Mouse (Mus musculus): ENCODE measurements at regions not wholly inside any gene's neighbourhood (a gene's known extent, or its start where the extent isn't known, plus 50 kb on each side); places are given as distances from the start of the nearest gene placed in this dataset.

DNA sequence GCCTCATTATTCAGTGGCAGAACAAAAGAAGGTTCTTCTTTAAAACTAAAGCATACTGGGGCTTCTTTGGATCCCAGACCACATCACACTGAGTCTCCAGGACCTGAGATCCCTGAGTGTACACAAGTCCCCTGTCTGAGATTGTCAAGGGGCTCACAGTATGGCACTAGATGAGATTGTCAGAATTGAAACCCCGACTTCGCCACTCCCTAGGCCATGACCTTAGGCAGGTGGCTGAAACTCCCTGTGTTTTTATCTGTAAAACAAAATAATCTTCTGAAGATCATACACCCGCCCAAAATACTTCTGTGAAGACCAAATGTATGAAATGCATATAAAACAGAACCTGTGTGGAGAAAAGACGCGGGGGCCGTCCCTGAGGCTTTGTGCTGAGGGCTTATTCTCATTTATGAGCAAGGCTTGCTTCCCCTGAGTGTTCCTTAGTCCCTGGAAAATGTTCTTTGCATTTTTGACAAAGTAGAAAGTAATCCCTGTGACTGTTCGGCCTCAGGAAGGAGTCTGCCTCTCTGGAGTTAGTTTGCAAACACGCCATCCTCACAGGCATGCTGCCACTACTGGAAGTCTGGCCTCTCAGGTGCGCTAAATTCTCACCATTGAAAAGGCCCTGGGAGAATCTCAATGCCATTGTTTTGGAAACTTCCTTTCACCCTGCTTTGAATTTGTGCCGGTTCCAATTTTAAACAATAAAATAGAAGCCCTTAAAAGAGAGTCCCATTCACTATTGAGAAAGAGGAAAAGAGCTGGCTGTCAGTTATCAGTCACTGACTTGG is 73.3 kb upstream of the Prep start:
- Histone ChIP-seq H3K36me3 (replicated peaks) (no peaks in the 10 kb centered on the region), H3K27ac (no peak overlapping the region), H3K27me3 (ENCODE audit: poor library complexity, severe bottlenecking) (peaks cover 42% of the 10 kb centered on the region), H3K4me1 (peaks cover 45% of the 10 kb centered on the region), H3K4me3 (no peak overlapping the region), H3K9me3 (no peaks in the 10 kb centered on the region)
- WGBS: 58% methylated on average over 10 of the region's 10 CpGs
- DNase-seq (ENCODE audit: extremely low spot score, low spot score): no peak

DNA sequence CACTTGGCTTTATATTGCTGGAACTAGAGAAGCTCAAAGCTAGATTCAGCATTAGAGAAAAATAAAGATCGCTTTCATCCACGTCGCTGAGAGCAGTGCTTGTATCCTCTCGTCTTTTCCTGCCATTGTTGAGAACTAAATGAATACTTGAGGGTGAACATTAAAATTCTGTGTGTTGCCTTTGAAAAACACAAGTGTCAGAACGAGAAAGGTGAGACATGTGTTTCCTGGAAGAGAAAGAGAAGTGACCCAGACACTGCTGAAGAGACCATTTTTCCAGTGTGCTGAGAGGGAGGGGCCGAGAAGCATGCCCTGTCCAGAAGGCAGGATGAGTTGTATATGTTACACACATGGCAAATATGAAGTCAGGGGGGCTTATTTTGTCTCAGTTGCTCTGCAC is 77.5 kb upstream of the Prep start:
- Histone ChIP-seq H3K4me3 (no peak overlapping the region), H3K9me3 (no peaks in the 10 kb centered on the region), H3K4me1 (peaks cover 13% of the 10 kb centered on the region), H3K36me3 (replicated peaks) (no peaks in the 10 kb centered on the region), H3K27me3 (ENCODE audit: poor library complexity, severe bottlenecking) (peaks cover 13% of the 10 kb centered on the region), H3K27ac (no peak overlapping the region)
- DNase-seq (ENCODE audit: extremely low spot score, low spot score): no peak
- 86% methylated on average over 6 of the region's 6 CpGs for WGBS

DNA sequence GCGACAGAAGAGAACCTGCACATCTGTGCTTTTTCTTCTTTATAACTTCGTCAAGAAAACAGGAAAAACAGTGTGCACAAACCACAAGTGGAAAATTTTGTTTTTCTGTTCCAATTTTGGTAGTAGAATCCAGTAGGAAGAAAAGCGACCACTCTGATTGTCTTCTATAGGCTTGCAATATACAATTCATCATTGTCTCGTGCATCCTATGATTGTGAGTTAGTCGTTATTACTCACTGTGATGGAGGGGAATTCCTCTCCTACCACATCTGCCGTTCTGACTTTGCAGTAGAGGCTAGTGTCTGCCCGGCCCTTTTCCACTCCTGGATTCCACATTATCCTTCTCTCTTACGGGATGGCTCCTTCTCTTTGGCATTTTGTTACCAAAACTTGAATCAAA is 78.2 kb upstream of the Prep start:
- Histone ChIP-seq H3K27me3 (ENCODE audit: poor library complexity, severe bottlenecking) (peaks cover 5% of the 10 kb centered on the region), H3K36me3 (replicated peaks) (no peaks in the 10 kb centered on the region), H3K27ac (no peak overlapping the region), H3K4me3 (no peak overlapping the region), H3K9me3 (no peaks in the 10 kb centered on the region), H3K4me1 (peaks cover 5% of the 10 kb centered on the region)
- DNase-seq (ENCODE audit: extremely low spot score, low spot score): no peak
- 89% methylated on average over 8 of the region's 8 CpGs for WGBS

DNA sequence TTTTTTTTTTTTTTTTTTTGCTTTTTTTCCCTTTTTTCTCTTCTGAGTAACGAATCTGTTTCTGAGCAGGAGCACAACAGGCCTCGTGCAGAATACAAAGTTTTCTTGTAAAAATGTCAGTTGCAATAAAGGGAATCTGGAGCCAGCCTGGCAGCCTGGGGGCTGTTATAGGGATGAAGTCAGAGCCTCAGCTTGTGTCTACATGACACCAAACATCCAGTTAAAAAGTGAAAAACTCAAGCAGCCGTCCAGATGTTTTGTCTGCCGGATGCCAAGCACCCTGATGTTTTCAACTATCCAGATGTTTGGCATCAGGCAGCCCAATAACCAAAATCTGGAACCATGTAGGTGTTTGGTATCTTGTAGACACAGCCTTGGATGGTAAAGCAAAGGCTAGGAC is 79.4 kb upstream of the Prep start:
- WGBS: 83% methylated on average over 4 of the region's 4 CpGs
- no peak for DNase-seq (ENCODE audit: extremely low spot score, low spot score)
- H3K9me3 ChIP-seq: no peaks in the 10 kb centered on the region
- H3K27me3 ChIP-seq (ENCODE audit: poor library complexity, severe bottlenecking): no peaks in the 10 kb centered on the region; the same call in 1 of the 2 replicates
- no peak overlapping the region for H3K4me3 ChIP-seq
- H3K27ac ChIP-seq: no peak overlapping the region
- H3K4me1 ChIP-seq: no peaks in the 10 kb centered on the region
- H3K36me3 ChIP-seq (replicated peaks): no peaks in the 10 kb centered on the region

DNA sequence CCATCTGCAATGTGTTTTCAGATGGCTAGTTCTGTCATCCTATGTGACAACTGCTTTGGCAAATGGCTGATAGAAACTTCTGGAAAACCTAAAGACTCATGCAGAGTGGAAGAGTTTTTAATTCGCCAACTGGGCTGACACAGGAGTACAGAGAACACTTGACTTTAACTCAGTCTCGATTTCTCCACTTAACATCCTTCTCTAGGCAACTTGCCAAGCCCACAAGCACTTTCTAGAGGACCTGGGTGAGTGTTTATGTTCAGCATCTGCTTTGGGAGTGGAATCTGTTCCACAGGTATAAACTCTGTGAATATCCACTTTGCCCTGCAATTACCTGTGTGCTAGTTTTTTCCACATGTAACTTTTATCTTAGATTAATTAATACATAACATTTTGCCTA is 85.1 kb upstream of the Prep start:
- Histone ChIP-seq H3K36me3 (replicated peaks) (no peaks in the 10 kb centered on the region), H3K4me1 (no peaks in the 10 kb centered on the region), H3K4me3 (no peak overlapping the region), H3K27ac (no peak overlapping the region), H3K27me3 (ENCODE audit: poor library complexity, severe bottlenecking) (no peaks in the 10 kb centered on the region; the same call in 1 of the 2 replicates), H3K9me3 (no peaks in the 10 kb centered on the region)
- DNase-seq (ENCODE audit: extremely low spot score, low spot score): no peak
- WGBS: 82% methylated on average over 2 of the region's 2 CpGs

DNA sequence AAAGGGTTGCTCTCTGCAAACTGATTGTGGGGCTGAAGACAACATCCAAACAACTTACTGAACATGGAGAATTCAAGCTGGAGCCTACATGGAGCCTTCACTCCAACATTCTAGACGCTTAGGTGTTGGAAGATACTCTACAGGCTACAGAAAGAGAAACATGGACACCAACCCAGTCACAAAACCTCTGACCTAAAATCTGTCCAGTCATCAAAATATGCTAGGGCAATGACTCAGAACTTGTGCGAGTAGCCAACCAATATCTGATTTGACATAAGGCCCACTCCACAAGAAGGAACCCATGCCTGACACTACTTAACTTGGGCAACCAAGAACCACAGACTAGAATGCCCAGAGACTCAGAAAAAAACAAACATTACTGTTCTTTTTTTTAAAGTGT is 90.2 kb upstream of the Prep start:
- H3K4me3 ChIP-seq: no peak overlapping the region
- no peaks in the 10 kb centered on the region for H3K9me3 ChIP-seq
- H3K27me3 ChIP-seq (ENCODE audit: poor library complexity, severe bottlenecking): no peaks in the 10 kb centered on the region
- 94% methylated on average over 2 of the region's 2 CpGs for WGBS
- DNase-seq (ENCODE audit: extremely low spot score, low spot score): no peak
- H3K36me3 ChIP-seq (replicated peaks): no peaks in the 10 kb centered on the region
- no peaks in the 10 kb centered on the region for H3K4me1 ChIP-seq
- H3K27ac ChIP-seq: no peak overlapping the region

DNA sequence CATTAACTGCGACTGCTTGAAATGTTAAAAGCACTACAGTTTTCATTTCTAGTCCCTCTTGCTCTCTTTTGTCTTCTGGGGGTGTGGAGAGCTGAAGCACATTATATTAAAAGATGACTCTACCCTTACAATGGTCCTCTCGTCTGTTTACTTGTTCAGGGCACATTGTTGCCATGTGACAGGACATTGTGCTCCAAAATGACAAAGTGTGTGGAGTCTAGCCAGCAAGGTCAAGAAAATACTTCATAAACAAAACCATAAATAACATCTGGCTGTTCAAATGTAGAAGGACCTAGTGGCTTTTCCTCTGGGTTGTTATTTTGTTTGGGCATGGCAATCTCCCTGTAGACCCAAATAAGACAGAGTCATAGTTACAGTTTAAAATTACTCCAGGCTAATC is 95.1 kb upstream of the Prep start:
- H3K4me3 ChIP-seq: no peak overlapping the region
- H3K27ac ChIP-seq: no peak overlapping the region
- DNase-seq (ENCODE audit: extremely low spot score, low spot score): no peak
- H3K9me3 ChIP-seq: no peaks in the 10 kb centered on the region
- no peaks in the 10 kb centered on the region for H3K36me3 ChIP-seq (replicated peaks)
- 89% methylated on average over 2 of the region's 2 CpGs for WGBS
- no peaks in the 10 kb centered on the region for H3K27me3 ChIP-seq (ENCODE audit: poor library complexity, severe bottlenecking)
- no peaks in the 10 kb centered on the region for H3K4me1 ChIP-seq

DNA sequence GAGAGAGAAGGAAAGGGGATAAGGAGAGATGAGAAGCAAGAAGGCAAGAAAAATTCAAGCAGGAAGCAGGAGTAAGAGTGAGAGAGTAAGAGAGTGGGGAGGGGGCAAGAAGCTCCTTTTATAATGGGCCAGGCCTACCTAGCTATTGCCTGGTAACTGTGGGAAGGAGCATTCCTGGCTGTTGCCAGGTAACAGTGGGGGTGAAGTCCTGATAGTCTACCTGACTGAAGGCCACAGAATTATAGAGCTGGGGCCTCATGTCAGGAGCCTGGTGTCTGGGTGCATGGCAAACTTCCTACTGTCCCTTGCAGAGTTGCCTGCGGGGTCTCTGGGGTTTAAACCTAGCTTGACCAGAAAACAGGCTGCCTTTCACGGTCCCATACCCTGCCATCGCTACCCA is 107.0 kb upstream of the Prep start:
- Histone ChIP-seq H3K27ac (no peak overlapping the region), H3K27me3 (ENCODE audit: poor library complexity, severe bottlenecking) (no peaks in the 10 kb centered on the region), H3K36me3 (replicated peaks) (no peaks in the 10 kb centered on the region), H3K4me1 (no peaks in the 10 kb centered on the region), H3K9me3 (no peaks in the 10 kb centered on the region; the same call in 1 of the 2 replicates), H3K4me3 (no peak overlapping the region)
- 85% methylated on average over 3 of the region's 3 CpGs for WGBS
- DNase-seq (ENCODE audit: extremely low spot score, low spot score): no peak

DNA sequence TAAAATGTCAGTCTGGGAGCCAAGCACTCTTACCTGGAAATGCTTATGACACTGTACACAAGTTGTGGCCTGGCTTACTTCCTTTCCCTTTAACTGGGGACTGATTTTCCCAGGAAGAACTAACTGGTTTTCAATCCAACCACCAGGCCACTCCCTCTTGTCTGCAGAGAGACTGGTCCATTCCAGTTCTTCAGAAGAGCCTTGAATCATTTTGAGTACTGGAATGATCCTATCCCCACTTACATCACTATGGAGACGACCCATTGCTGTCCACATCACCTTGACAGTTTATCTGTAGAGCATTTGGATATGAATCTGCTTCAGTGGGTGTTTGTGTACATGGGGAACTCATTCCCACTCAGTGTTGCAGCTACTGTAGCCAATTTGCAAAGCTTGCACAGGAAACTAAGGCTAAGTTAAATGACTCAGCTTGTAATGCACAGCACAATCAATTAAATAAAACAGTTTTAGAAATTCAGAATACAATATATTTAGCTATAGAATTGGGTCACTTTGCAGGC is 121.7 kb upstream of the Prep start:
- Histone ChIP-seq H3K36me3 (replicated peaks) (no peaks in the 10 kb centered on the region), H3K27me3 (ENCODE audit: poor library complexity, severe bottlenecking) (no peaks in the 10 kb centered on the region), H3K9me3 (no peaks in the 10 kb centered on the region), H3K4me1 (no peaks in the 10 kb centered on the region), H3K27ac (no peak overlapping the region), H3K4me3 (no peak overlapping the region)
- DNase-seq (ENCODE audit: extremely low spot score, low spot score): no peak
- WGBS: 88% methylated on average over 1 of the region's 1 CpGs

DNA sequence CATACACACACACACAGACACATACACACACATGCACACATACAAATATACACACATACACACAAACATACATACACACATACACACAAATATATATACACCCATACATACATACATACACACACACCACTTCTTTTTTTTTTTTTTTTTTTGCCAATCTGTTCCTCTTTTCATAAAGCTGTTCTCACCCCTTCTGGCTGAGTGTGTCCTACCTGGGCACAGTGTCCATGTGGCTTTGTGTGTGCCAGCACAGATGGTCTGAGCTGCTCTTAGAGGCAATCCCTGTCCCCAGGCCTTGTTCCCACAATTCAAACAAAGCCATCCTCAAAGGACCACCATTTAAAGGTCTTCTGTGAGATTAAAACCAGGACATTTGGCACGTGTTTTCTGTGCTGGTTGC is 127.6 kb upstream of the Prep start:
- no peak for DNase-seq (ENCODE audit: extremely low spot score, low spot score)
- Histone ChIP-seq H3K36me3 (replicated peaks) (no peaks in the 10 kb centered on the region), H3K27ac (no peak overlapping the region), H3K4me3 (no peak overlapping the region), H3K9me3 (no peaks in the 10 kb centered on the region), H3K4me1 (no peaks in the 10 kb centered on the region), H3K27me3 (ENCODE audit: poor library complexity, severe bottlenecking) (no peaks in the 10 kb centered on the region)
- 58% methylated on average over 1 of the region's 1 CpGs for WGBS

DNA sequence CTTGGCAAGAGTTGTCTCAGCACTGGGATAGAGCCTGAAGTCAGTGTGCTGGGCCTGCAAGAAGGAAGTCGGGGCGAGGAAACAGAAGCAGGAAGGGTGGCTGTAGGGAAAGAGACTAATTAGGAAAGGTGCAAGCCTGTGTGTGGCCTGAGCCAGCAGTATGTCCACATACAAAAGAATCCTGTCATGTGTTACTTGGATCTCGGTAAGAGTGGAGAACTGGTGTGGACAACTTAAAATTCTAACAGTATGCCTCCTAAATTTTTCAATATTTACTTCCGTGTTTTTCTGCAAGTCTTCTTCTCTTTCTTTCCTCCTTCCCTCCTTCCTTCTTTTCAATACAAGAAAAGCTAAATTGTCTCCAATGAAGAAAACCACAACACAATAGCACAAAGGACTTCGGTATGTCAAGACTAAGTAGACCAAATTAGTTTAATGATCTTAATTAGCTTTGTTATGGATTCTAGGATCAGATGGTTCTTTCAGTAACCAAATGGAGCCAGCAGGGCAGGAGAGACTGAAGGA is 130.0 kb upstream of the Prep start:
- Histone ChIP-seq H3K4me3 (no peak overlapping the region), H3K27ac (no peak overlapping the region), H3K36me3 (replicated peaks) (no peaks in the 10 kb centered on the region), H3K9me3 (no peaks in the 10 kb centered on the region), H3K27me3 (ENCODE audit: poor library complexity, severe bottlenecking) (no peaks in the 10 kb centered on the region), H3K4me1 (no peaks in the 10 kb centered on the region)
- WGBS: 76% methylated on average over 5 of the region's 5 CpGs
- DNase-seq (ENCODE audit: extremely low spot score, low spot score): no peak

DNA sequence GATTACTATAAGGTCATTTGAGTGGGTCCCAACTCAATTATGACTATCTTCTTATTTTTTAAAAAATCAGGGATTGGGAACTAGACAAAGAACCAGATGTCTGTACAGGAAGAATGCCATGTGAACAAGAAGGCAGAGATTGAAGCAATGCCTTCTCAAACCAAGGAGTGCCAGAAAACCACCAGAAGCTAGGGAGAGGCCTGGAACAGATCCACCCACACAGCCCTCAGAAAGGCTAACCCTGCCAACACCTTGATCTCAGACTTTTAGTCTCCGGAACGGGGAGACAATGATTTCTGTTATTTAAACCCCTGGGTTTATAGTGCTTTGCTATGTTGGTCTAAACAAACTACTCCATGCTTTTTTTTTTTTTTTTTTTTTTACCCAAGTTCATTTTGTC is 136.2 kb upstream of the Prep start:
- Histone ChIP-seq H3K9me3 (no peaks in the 10 kb centered on the region), H3K27ac (no peak overlapping the region), H3K27me3 (ENCODE audit: poor library complexity, severe bottlenecking) (no peaks in the 10 kb centered on the region), H3K4me1 (no peaks in the 10 kb centered on the region), H3K4me3 (no peak overlapping the region), H3K36me3 (replicated peaks) (no peaks in the 10 kb centered on the region)
- 96% methylated on average over 2 of the region's 2 CpGs for WGBS
- DNase-seq (ENCODE audit: extremely low spot score, low spot score): no peak

DNA sequence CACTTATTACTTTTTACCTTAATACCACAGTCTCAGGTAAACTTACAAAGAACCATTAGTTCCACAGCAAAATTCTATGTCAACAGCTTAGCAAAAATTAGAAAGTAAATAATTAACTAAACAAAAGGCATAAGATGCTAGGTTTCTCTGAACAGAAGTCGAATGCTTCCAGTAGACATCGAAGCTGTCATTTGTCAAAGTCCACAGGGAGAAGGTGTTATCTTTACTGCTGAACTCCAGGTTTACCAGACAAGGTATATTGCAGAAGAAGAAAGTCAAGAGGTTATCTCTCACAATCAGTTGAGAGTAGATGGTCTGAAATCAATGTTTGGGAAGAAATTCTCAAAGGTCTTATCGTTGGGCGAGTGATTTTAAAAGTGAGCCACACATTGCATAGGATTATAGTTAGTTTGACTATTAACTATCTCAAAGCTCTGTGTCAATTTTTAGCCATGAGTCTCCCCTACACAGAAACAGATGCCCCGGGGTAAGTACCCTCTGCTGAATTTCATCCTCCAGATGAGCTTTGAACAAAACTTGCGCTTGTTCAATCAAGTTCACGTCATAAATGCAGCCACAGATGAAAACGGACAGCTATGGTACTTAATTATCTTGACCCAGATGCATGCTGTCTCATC is 153.1 kb upstream of the Prep start:
- no peaks in the 10 kb centered on the region for H3K36me3 ChIP-seq (replicated peaks)
- H3K4me1 ChIP-seq: no peaks in the 10 kb centered on the region
- 94% methylated on average over 8 of the region's 8 CpGs for WGBS
- no peak overlapping the region for H3K4me3 ChIP-seq
- no peak for DNase-seq (ENCODE audit: extremely low spot score, low spot score)
- no peak overlapping the region for H3K27ac ChIP-seq
- no peaks in the 10 kb centered on the region for H3K9me3 ChIP-seq
- H3K27me3 ChIP-seq (ENCODE audit: poor library complexity, severe bottlenecking): no peaks in the 10 kb centered on the region
